Mouse (Mus musculus): ENCODE data around the gene Map10. TPM values are rescaled to one million over a fixed set of nuclear protein-coding genes. Genes with fewer than 3 reads are reported as not detected.

Gene Map10
- polyA plus RNA-seq, 1 experiment = 1.5 TPM

GRCm38 (mm10) chr8:125677484-125677883 lies 7.9 kb downstream of the Map10 start:
- no peak overlapping the region for H3K27ac ChIP-seq (ENCODE audit: control insufficient read depth, insufficient read depth, low read length)
- H3K4me3 ChIP-seq (ENCODE audit: control insufficient read depth, insufficient read depth, low read length) = no peak overlapping the region
- DNase-seq = no peak
- H3K27me3 ChIP-seq (ENCODE audit: control insufficient read depth, insufficient read depth, low read length) = no peaks in the 10 kb centered on the region
- H3K36me3 ChIP-seq (ENCODE audit: control insufficient read depth, insufficient read depth, low read length) = no peaks in the 10 kb centered on the region
- 96% methylated on average over 6 of the region's 6 CpGs for WGBS
- TF ChIP-seq CTCF (IDR thresholded peaks at IDR 0.05; ENCODE audit: borderline replicate concordance, control insufficient read depth, extremely low read depth, insufficient read depth, low read length, poor library complexity) (no peak), POLR2A (IDR thresholded peaks at IDR 0.05; ENCODE audit: control insufficient read depth, extremely low read depth, insufficient read depth, low read length, poor library complexity) (no peak)
- H3K4me1 ChIP-seq (replicated peaks; ENCODE audit: control insufficient read depth, insufficient read depth, low read length) = peaks cover 3% of the 10 kb centered on the region; the same call in 1 of the 2 replicates

- Histone ChIP-seq H3K4me1 (replicated peaks; ENCODE audit: control insufficient read depth, insufficient read depth, low read length) (peaks cover 3% of the 10 kb centered on the region; the same call in 1 of the 2 replicates), H3K27ac (ENCODE audit: control insufficient read depth, insufficient read depth, low read length) (no peak overlapping the region), H3K36me3 (ENCODE audit: control insufficient read depth, insufficient read depth, low read length) (no peaks in the 10 kb centered on the region), H3K4me3 (ENCODE audit: control insufficient read depth, insufficient read depth, low read length) (no peak overlapping the region), H3K27me3 (ENCODE audit: control insufficient read depth, insufficient read depth, low read length) (no peaks in the 10 kb centered on the region)
- 91% methylated on average over 8 of the region's 8 CpGs for WGBS
- no peak for DNase-seq
- TF ChIP-seq POLR2A (IDR thresholded peaks at IDR 0.05; ENCODE audit: control insufficient read depth, extremely low read depth, insufficient read depth, low read length, poor library complexity) (no peak), CTCF (IDR thresholded peaks at IDR 0.05; ENCODE audit: borderline replicate concordance, control insufficient read depth, extremely low read depth, insufficient read depth, low read length, poor library complexity) (no peak)
Observed at GRCm38 (mm10) chr8:125678854-125679648, 9.4 kb downstream of the Map10 start.

GRCm38 (mm10) chr8:125680851-125681408 lies 11.3 kb downstream of the Map10 start:
- 49% methylated on average over 8 of the region's 8 CpGs for WGBS
- no peak for DNase-seq
- Histone ChIP-seq H3K4me1 (replicated peaks; ENCODE audit: control insufficient read depth, insufficient read depth, low read length) (peaks cover 3% of the 10 kb centered on the region; the same call in 1 of the 2 replicates), H3K36me3 (ENCODE audit: control insufficient read depth, insufficient read depth, low read length) (no peaks in the 10 kb centered on the region), H3K27ac (ENCODE audit: control insufficient read depth, insufficient read depth, low read length) (no peak overlapping the region), H3K4me3 (ENCODE audit: control insufficient read depth, insufficient read depth, low read length) (no peak overlapping the region), H3K27me3 (ENCODE audit: control insufficient read depth, insufficient read depth, low read length) (no peaks in the 10 kb centered on the region)
- TF ChIP-seq CTCF (IDR thresholded peaks at IDR 0.05; ENCODE audit: borderline replicate concordance, control insufficient read depth, extremely low read depth, insufficient read depth, low read length, poor library complexity) (no peak), POLR2A (IDR thresholded peaks at IDR 0.05; ENCODE audit: control insufficient read depth, extremely low read depth, insufficient read depth, low read length, poor library complexity) (no peak)

DNA sequence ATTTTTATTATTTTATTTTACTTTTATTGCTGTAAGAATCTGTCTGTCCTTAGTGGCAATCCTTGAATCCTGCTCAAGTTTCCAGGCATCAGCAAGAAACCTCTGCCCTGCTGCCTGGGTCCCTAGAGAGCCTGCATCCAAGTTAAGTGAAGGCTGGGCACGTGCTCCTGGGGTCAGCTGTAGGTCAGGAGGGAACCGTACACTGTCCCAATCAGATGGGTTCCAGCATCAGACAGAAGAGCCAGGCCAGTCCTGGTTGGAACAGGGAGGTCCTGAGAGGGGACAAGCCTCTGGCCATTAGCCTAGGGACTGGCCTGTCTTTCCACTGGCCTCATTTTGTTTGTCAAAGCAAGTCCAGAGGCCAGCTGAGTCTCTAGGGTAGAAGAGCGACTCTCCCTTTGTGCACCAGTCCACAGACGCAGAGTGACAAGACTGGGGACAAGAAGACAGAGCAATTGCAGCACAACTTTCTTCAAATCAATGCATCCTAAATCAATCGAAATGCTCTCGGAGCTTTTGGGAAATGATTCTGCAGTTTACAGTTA lies 15.7 kb downstream of the Map10 start:
- Histone ChIP-seq H3K27ac (ENCODE audit: control insufficient read depth, insufficient read depth, low read length) (no peak overlapping the region), H3K27me3 (ENCODE audit: control insufficient read depth, insufficient read depth, low read length) (no peaks in the 10 kb centered on the region), H3K36me3 (ENCODE audit: control insufficient read depth, insufficient read depth, low read length) (no peaks in the 10 kb centered on the region), H3K4me3 (ENCODE audit: control insufficient read depth, insufficient read depth, low read length) (no peak overlapping the region), H3K4me1 (replicated peaks; ENCODE audit: control insufficient read depth, insufficient read depth, low read length) (peaks cover 3% of the 10 kb centered on the region; the same call in 1 of the 2 replicates)
- 64% methylated on average over 6 of the region's 6 CpGs for WGBS
- TF ChIP-seq CTCF (IDR thresholded peaks at IDR 0.05; ENCODE audit: borderline replicate concordance, control insufficient read depth, extremely low read depth, insufficient read depth, low read length, poor library complexity) = no peak
- no peak for TF ChIP-seq POLR2A (IDR thresholded peaks at IDR 0.05; ENCODE audit: control insufficient read depth, extremely low read depth, insufficient read depth, low read length, poor library complexity)
- DNase-seq = no peak

GRCm38 (mm10) chr8:125686221-125686865 lies 16.7 kb downstream of the Map10 start:
- Histone ChIP-seq H3K4me3 (ENCODE audit: control insufficient read depth, insufficient read depth, low read length) (no peak overlapping the region), H3K27ac (ENCODE audit: control insufficient read depth, insufficient read depth, low read length) (no peak overlapping the region), H3K27me3 (ENCODE audit: control insufficient read depth, insufficient read depth, low read length) (no peaks in the 10 kb centered on the region), H3K36me3 (ENCODE audit: control insufficient read depth, insufficient read depth, low read length) (no peaks in the 10 kb centered on the region), H3K4me1 (replicated peaks; ENCODE audit: control insufficient read depth, insufficient read depth, low read length) (no peaks in the 10 kb centered on the region; the same call in 1 of the 2 replicates)
- 90% methylated on average over 9 of the region's 9 CpGs for whole genome bisulfite sequencing
- DNase-seq = no peak
- TF ChIP-seq POLR2A (IDR thresholded peaks at IDR 0.05; ENCODE audit: control insufficient read depth, extremely low read depth, insufficient read depth, low read length, poor library complexity) = no peak

DNA sequence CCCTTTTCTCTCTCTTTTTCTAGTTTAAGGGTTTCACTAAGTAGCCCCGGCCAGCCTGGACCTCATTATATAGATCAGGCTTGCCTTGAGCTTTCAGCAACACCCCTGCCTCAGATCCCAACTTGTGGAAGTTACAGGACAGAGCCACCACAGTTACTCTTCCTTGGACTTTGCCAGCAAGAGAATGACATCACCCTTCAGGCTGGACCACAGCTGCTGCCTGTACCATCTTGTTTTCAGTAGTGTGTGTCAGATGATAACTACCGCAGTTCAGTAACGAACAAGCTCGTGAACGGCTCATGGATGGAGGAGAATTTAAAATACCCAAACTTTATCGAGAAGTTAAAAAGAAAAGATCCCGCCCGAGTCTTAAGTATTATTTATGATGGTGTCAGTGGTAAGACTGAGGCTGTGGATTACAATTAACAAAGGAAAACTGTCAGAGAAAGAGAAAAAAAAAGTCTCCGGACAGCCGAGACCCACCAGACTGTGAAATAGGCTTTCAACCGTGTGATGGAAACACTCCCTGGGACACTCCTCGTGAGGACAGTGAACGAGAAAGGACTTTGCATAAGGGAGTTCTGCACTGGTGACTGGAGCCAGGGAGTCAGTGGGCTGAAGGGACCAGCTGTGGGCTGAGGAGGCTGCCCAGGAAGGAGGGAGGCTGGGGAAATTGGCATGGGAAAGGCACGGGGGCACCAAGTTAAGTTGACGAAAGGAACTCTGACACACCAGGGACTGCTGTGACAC lies 20.7 kb downstream of the Map10 start:
- DNase-seq = no peak
- no peak overlapping the region for H3K27ac ChIP-seq (ENCODE audit: control insufficient read depth, insufficient read depth, low read length)
- TF ChIP-seq POLR2A (IDR thresholded peaks at IDR 0.05; ENCODE audit: control insufficient read depth, extremely low read depth, insufficient read depth, low read length, poor library complexity) (no peak), CTCF (IDR thresholded peaks at IDR 0.05; ENCODE audit: borderline replicate concordance, control insufficient read depth, extremely low read depth, insufficient read depth, low read length, poor library complexity) (no peak)
- no peaks in the 10 kb centered on the region; the same call in 1 of the 2 replicates for H3K4me1 ChIP-seq (replicated peaks; ENCODE audit: control insufficient read depth, insufficient read depth, low read length)
- 84% methylated on average over 15 of the region's 15 CpGs for WGBS
- H3K27me3 ChIP-seq (ENCODE audit: control insufficient read depth, insufficient read depth, low read length) = no peaks in the 10 kb centered on the region
- H3K4me3 ChIP-seq (ENCODE audit: control insufficient read depth, insufficient read depth, low read length) = no peak overlapping the region
- H3K36me3 ChIP-seq (ENCODE audit: control insufficient read depth, insufficient read depth, low read length) = no peaks in the 10 kb centered on the region

Data from thymus, adult 2 months (tissue).